Mouse (Mus musculus) embryo, embryonic 11.5 days (tissue): ENCODE measurements around the gene Vps13d.

Experiments
- DNase-seq: peaks from one replicate; pipeline ENCODE4 v3.0.0-alpha.2; 2012; ENCODE audit warnings: low read depth, low spot score

The Vps13d gene

GRCm38 (mm10) chr4:145009934-145010333 lies 184.9 kb downstream of the Vps13d start:
- DNase-seq: no peak

GRCm38 (mm10) chr4:145009437-145009836 lies 185.4 kb downstream of the Vps13d start:
- DNase-seq: no peak

GRCm38 (mm10) chr4:145005943-145006545 lies 188.8 kb downstream of the Vps13d start:
- no peak for DNase-seq

GRCm38 (mm10) chr4:145004176-145004575 lies 190.6 kb downstream of the Vps13d start:
- no peak for DNase-seq

- no peak for DNase-seq
These were observed 192.1 kb downstream of the Vps13d start for GRCm38 (mm10) chr4:145002733-145003132.

- peak; percentile 69 for DNase-seq
These were observed 194.9 kb downstream of the Vps13d start for GRCm38 (mm10) chr4:144999903-145000382.

- no peak for DNase-seq
These were observed 195.3 kb downstream of the Vps13d start for GRCm38 (mm10) chr4:144999572-144999880.

GRCm38 (mm10) chr4:144998808-144999571 lies 195.8 kb downstream of the Vps13d start:
- no peak for DNase-seq

GRCm38 (mm10) chr4:144997887-144998658 lies 196.7 kb downstream of the Vps13d start:
- no peak for DNase-seq

- no peak for DNase-seq
These were observed 197.6 kb downstream of the Vps13d start for GRCm38 (mm10) chr4:144996996-144997820.

- DNase-seq: no peak
These were observed 199.0 kb downstream of the Vps13d start for GRCm38 (mm10) chr4:144995826-144996225.

- DNase-seq: no peak
These were observed 201.5 kb downstream of the Vps13d start for GRCm38 (mm10) chr4:144993047-144993917.

GRCm38 (mm10) chr4:144992413-144992812 lies 202.4 kb downstream of the Vps13d start:
- DNase-seq: no peak

GRCm38 (mm10) chr4:144988443-144989206 lies 206.2 kb downstream of the Vps13d start:
- no peak for DNase-seq

GRCm38 (mm10) chr4:144986016-144986805 lies 208.6 kb downstream of the Vps13d start:
- DNase-seq: no peak

- DNase-seq: no peak
These were observed 210.9 kb downstream of the Vps13d start for GRCm38 (mm10) chr4:144983821-144984371.

GRCm38 (mm10) chr4:144983228-144983744 lies 211.5 kb downstream of the Vps13d start:
- no peak for DNase-seq

GRCm38 (mm10) chr4:144980811-144981551 lies 213.8 kb downstream of the Vps13d start:
- no peak for DNase-seq
